Mouse (Mus musculus) mouse embryonic stem cell (cell line): Measurements from ENCODE around the gene Serf2.
"Not testable (repeated sequence)": the region's sequence is repeated elsewhere in the genome, so short reads cannot be mapped to it uniquely, and the experiment has no call there.

Experiments
- in situ Hi-C, 2 experiments: fragments of 300-500 bp; cut with MboI; formaldehyde crosslinking; loops; 1 replicate in 1 of 2; 3 replicates in 1 of 2; pipeline ENCODE4 v1.14.3; 2019 to 2020; ENCODE audit warnings: low sequenced_read_pairs in 2 of 2, low pct_unique_long_range_greater_than_20kb in 1 of 2, mixed read lengths in 1 of 2; ENCODE audit not compliant: unreplicated experiment in 1 of 2

Gene Serf2

DNA sequence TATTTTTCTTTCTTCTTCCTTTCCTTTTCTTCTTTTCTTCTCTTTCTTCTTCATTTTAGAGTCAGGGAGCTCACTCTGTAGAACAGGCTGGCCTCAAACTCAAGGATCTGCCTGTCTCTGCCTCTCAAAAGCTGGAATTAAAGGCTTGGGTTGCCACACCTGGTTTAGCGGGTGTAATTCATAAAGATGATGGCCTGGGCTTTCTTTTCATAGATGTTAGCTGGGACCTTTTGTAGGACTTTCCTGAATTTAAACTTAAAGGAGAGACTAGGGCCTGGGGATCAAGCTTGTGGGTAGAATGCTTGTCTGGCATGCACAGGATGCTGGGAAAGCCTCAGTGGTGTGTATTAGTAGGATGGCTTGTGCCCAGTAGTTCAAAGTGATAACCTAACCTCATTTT, 4.8 kb upstream of the Serf2 start, which contains the start of gene Ell3:
Ell3 (minus strand) TSS at position 101 of the 400 bp plus-strand sequence.
- in situ Hi-C loops, result no loop called here

DNA sequence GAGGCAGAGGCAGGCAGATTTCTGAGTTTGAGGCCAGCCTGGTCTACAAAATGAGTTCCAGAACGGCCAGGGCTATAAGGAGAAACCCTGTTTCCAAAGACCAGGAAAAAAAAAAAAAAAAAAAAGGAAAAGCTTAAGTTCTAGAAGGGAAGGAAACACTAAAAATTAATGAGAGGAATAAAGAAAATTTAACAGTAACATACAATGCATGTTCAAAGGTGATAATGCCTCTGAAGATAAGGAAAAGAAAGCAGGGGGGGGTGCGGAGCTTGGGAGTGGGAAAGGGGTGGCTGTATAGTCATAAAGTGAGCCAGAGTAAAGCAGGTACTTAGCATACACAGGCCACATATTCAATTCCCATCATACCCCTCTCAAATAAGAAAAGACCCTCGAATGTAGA, 3.9 kb upstream of the Serf2 start:
- in situ Hi-C loops, result no loop called here

DNA sequence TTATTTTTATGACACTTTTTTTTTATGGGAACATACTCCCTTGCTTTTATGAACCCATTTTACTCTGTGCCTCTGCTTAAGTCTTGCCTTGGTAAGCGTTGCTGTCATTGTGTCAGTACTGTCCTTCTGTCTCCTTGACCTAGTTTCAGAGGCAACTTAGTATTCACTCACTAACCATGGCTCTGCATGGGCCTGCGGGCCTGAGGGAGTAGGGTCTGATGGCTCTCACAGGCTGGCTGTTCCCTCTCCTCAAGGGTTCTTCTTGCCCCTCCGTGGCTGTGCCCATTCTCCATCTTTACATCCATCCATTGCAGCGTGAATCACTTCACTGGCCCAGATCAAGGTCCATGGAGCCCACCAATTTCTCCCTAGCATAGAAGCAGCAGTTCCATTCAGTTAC, 2.5 kb upstream of the Serf2 start:
- in situ Hi-C loops, result no loop called here

DNA sequence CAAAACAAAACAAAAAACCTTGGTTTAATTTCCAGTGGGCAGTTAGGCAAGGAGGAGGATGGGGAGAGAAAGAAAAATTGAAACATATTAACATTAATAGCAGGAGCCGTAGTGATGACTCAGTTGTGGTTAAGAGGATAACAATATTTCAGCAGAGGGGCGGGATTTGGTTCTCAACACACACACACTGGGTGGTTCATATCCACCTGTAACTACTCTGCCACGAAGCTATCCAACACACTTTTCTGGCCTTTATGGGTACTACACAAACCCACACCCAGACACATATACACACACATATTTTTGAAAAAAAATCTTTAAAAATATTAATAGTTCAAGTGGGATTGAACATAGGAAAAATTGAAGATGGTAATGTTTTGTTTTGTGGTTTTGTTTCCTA, 2.0 kb upstream of the Serf2 start:
- in situ Hi-C loops, result no loop called here

DNA sequence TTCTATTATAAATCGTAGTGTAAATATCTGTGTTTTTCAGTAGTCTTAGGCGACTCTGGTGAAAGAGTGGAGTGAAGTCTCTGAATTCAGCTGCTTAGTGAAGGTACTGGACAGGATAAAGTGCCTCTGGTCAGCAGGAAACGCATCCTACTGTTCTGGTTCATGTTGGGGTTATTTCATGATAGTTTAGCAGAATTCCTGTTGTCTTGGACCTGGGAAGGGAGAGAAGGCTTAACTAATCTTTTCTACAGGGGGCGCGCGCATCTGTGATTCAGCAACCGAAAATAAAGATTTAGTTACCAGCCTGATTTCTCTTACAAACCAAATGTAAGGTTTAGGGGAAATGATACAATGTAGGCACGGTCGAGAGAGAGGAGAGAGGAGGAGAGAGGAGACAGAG, 859 bp upstream of the Serf2 start:
- in situ Hi-C loops, result no loop called here

DNA sequence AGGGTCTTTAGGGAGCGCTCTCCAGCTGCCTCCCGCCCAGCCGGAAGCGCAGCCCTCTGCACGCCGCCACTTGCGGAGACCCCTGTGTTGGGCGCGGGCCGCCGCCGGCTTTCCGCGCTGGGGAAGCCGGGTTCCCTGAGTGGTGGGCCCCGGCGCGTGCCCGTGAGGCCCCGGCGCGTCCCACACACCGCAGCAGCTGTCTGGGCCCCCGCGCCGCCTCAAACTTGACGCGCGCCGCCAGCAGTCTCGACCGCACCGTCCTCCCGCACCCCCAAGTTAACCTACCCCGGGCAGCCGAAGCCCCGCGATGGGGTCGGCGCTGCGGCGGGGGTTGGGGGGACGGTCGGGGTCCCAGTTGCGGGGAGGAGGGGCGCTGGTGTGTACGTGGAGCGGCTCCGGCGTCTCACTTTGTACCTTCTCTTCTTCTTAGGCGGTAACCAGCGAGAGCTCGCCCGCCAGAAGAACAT, 583 bp downstream of the Serf2 start:
- in situ Hi-C loops, result no loop called here

DNA sequence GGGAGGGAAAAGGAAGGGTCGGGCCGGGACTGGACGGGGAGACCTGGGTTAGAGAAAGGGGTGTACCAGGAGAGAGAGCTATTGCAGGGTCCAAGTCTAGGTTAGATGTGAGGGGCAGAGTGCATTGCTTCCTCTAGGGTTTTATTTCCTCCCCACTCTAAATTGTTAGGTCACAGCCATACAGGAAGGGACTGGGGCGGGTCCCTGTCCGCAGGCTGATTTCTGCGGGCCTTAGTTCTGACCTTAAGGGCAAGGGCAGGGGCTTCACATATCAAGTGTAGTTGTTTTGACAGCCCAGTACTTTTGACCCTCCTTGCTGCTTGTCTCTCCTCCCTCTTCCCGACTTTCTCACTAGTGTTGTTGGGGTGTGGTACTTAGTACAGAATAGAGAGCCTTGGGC, 1.1 kb downstream of the Serf2 start:
- in situ Hi-C loops, result no loop called here

DNA sequence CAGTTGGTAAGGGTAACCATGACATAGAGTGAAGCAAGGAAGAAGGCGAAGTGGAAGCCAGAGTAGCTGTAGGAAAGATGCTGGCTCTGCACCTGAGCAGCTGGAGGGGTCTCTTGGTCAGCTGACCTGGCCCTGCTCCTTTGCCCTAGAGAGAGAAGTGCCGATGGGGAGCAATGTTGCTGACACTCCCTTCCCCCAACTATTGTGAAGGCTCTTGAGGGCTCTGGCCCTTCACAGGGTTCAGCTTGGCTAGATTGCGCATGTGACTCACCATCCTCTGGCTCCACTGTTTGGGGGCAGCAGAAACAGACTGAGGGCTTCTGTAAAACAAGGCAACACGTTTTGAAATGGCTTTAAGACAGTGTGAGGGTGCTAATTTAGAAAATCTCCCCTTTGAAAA, 3.4 kb downstream of the Serf2 start:
- in situ Hi-C loops, result no loop called here

DNA sequence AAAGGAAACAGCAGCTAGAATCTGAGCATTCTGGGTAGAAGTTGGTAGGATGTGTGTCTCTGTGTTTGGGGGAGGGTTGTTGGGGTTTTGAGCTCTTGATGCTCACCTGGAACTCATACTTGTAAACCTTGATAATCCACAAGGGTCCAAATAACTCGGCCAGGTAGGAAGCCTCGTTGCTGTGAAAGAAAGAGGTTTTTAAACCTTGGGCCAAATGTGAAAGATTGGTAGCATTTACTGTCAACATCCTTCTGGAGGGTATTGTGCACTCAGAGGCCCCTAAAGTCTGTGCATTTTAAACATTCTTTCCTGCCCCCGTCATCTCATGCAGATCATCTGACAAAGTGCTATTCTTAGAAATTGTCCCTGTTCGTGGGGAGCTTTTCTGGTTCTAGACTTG, 4.0 kb downstream of the Serf2 start, which contains the start of gene Hypk:
Hypk (plus strand) TSS at position 301 of the 400 bp plus-strand sequence.
- in situ Hi-C loops, result no loop called here

DNA sequence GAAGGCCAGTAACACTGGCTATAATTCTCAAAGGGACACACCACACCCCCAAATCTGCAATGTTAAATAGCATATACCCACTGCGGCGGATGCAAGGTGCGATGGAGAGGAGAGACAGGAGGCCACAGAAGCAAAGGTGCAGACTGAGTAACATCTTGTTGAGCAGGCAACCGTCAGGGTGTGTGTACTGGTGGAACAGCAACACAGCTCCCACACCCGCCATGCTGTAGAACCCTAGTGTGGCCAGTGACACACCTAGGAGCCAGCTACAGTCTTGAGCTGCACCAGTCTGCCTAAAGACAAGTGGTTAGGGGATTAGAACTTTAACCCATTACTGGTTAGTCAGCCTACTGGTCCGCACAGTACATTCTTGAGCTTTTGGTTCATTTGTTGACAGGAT, 4.9 kb downstream of the Serf2 start:
- in situ Hi-C loops, result no loop called here

DNA sequence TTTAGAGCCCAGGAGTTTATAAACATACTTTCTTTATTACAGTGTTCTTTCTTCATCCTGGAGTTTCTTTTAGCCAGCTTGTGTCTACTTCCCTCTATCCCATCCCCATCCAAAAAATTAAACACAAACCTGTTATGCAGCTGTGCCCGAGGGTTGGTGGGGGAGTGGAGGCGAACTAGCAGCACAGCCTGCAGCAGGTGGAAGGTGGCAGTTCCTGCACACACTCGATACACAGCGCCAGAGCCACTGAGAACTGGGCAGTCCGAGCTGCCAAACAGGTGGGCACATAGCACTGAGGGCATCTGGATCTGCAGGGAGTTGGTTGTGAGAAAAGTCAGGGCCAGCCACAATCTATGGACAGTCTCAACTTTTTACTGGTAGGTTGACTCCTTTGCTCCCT, 6.5 kb downstream of the Serf2 start:
- in situ Hi-C loops, result no loop called here

DNA sequence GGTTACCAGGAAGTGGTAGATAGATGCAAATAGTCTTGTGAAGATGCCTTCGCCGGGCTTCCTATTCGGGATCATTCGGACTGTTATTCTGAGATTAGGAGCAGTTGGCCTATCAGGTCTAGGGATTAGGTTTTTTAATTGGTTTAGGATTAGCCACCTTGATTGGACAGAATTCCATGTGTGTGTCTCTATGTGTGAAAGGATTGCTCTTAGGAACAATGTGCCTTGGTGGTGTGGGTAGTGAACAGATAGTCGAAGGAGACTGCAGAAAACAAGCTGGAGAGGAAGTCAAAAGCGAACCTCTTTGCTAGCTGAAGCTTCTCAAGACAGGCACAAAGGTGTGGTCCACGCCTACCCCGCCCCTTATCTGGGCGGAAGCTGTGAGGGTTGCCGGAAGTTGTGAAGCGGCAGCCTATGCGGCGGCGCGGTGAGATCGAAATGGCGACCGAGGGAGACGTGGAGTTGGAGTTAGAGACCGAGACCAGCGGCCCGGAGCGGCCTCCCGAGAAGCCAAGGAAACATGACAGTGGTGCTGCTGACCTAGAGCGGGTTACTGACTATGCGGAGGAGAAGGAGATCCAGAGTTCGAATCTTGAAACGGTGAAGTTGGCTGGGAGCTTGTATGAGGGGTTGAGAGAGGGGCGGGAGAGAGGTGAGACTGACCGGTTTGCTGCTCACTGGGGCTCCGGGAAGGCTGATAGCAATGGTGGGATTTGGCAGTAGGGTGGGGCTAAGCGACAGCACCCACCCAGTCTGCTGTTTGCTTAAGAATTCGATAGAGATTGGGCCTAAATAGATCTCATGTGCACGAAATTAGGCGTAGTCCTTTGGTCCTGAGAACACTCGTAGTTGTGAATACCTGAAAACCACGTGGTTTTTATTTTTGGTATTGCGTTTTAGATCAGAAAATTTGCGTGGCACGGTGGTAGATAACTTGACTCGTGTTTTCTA, 8.0 kb downstream of the Serf2 start, which contains the start of gene Serinc4:
Serinc4 (minus strand) TSS at position 90 of the 951 bp plus-strand sequence.
- in situ Hi-C loops, result no loop called here

DNA sequence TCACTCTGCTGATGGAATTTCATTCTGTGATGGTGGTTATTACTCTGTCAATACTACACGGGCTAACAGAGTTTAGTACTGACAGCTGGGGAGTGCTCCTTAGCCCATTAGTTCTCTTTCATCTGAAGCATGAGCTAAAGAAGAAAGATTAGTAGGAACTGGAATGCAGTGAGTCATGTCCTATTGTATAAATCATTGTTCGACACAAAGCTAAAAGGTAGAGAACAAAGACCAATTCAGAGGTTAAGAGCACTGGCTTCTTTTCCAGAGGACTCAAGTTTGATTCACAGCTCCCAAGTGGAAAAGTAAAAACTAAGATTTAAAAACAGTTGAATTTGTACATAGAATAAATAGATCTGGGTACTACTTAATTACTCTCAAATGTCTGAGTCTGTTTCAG, 11.1 kb downstream of the Serf2 start:
- in situ Hi-C loops, result no loop called here

DNA sequence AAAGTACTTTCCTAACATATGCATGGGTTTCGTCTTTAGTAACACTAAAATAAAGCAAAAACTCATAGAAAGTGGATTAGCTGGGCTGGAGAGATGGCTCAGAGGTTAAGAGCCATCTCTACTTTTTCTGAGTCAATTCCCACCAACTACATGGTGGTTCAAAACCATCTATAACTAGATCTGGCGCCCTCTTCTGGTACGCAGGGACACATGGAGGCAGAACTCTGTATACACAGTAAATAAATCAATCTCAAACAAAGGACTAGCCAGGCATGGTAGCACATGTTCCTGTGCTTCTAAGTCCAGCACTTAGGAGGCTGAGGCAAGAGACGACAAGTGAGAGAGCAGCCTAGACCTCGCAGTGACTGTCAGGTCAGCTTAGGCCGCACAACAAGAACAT, 20.0 kb downstream of the Serf2 start:
- in situ Hi-C loops, result not testable (repeated sequence)

DNA sequence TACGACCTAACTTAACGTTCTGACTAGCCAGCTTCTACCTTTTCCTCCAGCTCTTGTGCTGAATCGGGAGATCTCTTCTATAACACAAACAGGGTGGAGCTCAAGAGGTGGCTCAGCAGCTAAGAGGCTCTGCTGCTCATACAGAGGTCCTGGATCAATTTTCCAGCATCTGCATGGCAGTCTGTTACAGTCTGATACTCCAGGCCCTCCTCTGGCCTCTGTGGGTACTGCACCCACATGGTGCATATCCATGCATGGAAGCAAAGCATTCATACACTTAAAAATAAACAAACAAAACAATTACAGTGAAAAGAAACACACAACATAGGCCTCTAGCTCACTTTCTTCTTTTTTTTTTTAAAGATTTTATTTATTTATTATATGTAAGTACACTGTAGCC, 23.8 kb downstream of the Serf2 start:
- in situ Hi-C loops, result not testable (repeated sequence)

DNA sequence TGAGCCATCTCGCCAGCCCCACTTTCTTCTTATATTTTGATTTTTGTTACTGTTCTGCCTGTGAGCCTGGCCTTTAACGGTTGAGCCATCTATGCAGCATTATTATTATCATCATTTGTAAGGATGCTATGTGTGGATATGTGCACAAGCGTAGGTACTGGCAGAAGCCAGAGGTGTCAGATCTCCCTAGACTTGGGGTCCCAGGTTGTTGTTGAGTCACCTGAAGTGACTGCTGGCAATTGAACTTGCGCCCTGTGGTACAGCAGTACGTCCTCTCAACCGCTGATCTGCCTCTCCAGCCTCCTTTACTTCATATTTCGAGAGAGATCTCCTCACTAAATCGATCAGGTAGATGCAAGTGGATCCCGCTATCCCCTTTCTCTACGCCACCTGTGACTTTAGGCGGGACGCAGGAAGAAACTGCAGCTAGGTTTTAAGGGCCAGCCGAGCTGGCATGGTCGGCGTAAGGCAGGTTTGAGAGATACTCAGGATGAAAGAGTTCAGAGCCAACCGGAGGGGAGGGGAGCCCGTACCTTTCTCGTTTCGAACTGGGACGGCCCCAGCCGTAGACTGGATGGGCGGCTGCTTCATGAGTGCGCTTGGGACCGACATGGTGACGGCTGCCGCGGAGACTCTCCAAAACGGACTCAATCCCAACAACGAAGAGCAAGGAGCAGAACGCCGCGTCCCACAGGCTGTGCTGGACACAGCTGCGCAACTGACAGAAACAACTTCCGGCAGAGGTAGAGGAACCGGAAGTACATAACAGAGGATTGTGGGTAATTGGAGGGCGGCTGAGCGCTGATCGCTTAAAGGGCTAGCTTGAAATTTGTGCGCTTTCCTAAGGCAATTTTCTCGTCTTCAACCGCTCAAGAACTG, 24.5 kb downstream of the Serf2 start, which contains the start of gene Mfap1b:
Mfap1b (minus strand) TSS at position 767 of the 879 bp plus-strand sequence.
- in situ Hi-C loops, result not testable (repeated sequence)

DNA sequence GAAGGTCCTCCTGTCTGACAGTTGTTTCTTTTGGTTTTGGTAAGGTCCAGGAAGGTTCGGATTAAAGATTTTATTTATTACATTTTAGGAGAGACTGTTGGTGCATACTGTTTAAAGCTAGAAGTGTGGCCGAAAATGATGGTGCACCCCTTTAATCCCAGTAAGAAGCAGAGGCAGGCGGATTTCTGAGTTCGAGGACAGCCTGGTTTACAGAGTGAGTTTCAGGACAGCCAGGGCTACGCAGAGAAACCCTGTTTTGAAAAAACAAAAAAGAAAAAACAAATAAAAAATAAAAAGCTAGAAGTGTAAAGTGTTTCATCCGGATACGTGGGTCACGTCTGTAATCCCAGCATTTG, 25.2 kb downstream of the Serf2 start:
- in situ Hi-C loops, result no loop called here

DNA sequence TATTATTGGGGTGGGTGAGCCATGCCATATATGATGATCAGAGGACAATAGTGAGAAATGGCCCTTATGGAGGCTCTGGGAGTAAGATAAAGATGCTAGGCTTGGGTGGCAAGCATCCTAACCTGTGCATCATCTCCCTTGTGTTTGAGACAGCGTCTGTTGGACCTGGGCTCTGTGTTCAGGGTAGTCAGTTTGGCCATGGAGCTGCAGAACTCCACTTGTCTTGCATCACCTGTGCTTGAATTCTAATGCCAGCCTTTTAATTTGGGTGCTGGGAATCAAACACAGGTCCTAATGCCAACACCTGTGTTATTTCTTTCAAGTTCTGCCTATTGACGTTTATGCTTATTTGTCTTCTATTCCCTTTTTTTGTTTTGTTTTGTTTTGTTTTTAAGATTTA, 26.3 kb downstream of the Serf2 start:
- in situ Hi-C loops, result loop anchor here in 1 of 2 experiments (5.0 kb wide), 1 partner anchor 42 kb away; no protein-coding TSS in a partner anchor
